Mouse (Mus musculus) adrenal gland, postnatal 4 days (tissue): Measurements from ENCODE around the gene Cdk13. TPM values are rescaled to one million over a fixed set of nuclear protein-coding genes. Genes with fewer than 3 reads are reported as not detected.

Experiments
- DNase-seq, 2 experiments: peaks; one replicate each; pipeline ENCODE4 v3.0.0; 2021 to 2022; ENCODE audit warnings: low spot score in 2 of 2, mixed read lengths in 2 of 2
- long read RNA-seq, 2 experiments: library from polyadenylated mRNA; stranded (forward); transcript quantifications; one replicate each; pipeline ENCODE4 v2.0.0; 2021
- total RNA-seq, 2 experiments: library from RNA; stranded (reverse); gene quantifications; 2 replicates each; pipeline ENCODE4 v1.2.3; 2021

The Cdk13 gene
- total RNA-seq: 10 to 100 TPM; 62.6 to 68.6 TPM
- long read RNA-seq, experiment 1, partial matches to known transcripts: 0 of 5 reads
- long read RNA-seq, experiment 1, other reads (novel, unspliced or antisense): 3 of 5 reads
- long read RNA-seq, experiment 2, full-length matches to known transcripts: 12 of 24 reads
- long read RNA-seq, experiment 2, partial matches to known transcripts: 6 of 24 reads
- long read RNA-seq, experiment 2, other reads (novel, unspliced or antisense): 6 of 24 reads

GRCm38 (mm10) chr13:17804909-17805613 is at the start of gene Cdk13:
Cdk13 (minus strand) TSS chr13:17805097.
- peak; percentile 97 to 98 for DNase-seq

GRCm38 (mm10) chr13:17843336-17843735 is 38.4 kb upstream of the Cdk13 start:
- no peak for DNase-seq

- DNase-seq: no peak
Measured at GRCm38 (mm10) chr13:17842756-17843155, 37.9 kb upstream of the Cdk13 start.

- DNase-seq: no peak
Measured at GRCm38 (mm10) chr13:17839137-17839536, 34.2 kb upstream of the Cdk13 start.

- peak in 1 of 2 experiments; percentile 19 for DNase-seq
Measured at GRCm38 (mm10) chr13:17838484-17838851, 33.6 kb upstream of the Cdk13 start.

- DNase-seq: no peak
Measured at GRCm38 (mm10) chr13:17837610-17838483, 33.0 kb upstream of the Cdk13 start.

GRCm38 (mm10) chr13:17836808-17837207 is 31.9 kb upstream of the Cdk13 start:
- DNase-seq: no peak

GRCm38 (mm10) chr13:17832940-17833339 is 28.0 kb upstream of the Cdk13 start:
- DNase-seq: no peak

- DNase-seq: no peak
Measured at GRCm38 (mm10) chr13:17817226-17817625, 12.3 kb upstream of the Cdk13 start.

GRCm38 (mm10) chr13:17805614-17805975 is 698 bp upstream of the Cdk13 start:
- no peak for DNase-seq

GRCm38 (mm10) chr13:17804058-17804841 is 647 bp downstream of the Cdk13 start:
- DNase-seq: peak; percentile 20 to 35

GRCm38 (mm10) chr13:17803331-17804057 is 1.4 kb downstream of the Cdk13 start:
- peak; percentile 44 to 55 for DNase-seq

GRCm38 (mm10) chr13:17802880-17803279 is 2.0 kb downstream of the Cdk13 start:
- DNase-seq: no peak

- DNase-seq: no peak
Measured at GRCm38 (mm10) chr13:17799735-17800134, 5.2 kb downstream of the Cdk13 start.

- DNase-seq: no peak
Measured at GRCm38 (mm10) chr13:17795757-17796456, 9.0 kb downstream of the Cdk13 start.

GRCm38 (mm10) chr13:17783643-17784042 is 21.3 kb downstream of the Cdk13 start:
- DNase-seq: no peak

GRCm38 (mm10) chr13:17779923-17780322 is 25.0 kb downstream of the Cdk13 start:
- no peak for DNase-seq

GRCm38 (mm10) chr13:17776303-17776702 is 28.6 kb downstream of the Cdk13 start:
- DNase-seq: no peak

GRCm38 (mm10) chr13:17775364-17775763 is 29.5 kb downstream of the Cdk13 start:
- no peak for DNase-seq

GRCm38 (mm10) chr13:17773112-17773511 is 31.8 kb downstream of the Cdk13 start:
- no peak for DNase-seq
